Mouse (Mus musculus) neural tube, embryonic 12.5 days (tissue): ENCODE results near the gene Ubr3. TPM values are rescaled to one million over a fixed set of nuclear protein-coding genes. Genes with fewer than 3 reads are reported as not detected.
"Not testable (repeated sequence)": the region's sequence is repeated elsewhere in the genome, so short reads cannot be mapped to it uniquely, and the experiment has no call there.

Experiments used
- ATAC-seq: fragments of 200-750 bp; cut with Nextera tagmentation; 2 replicates; pipeline ENCODE4 v1.8.0; 2017; ENCODE audit warnings: low read depth, mild to moderate bottlenecking, moderate TSS enrichment, moderate library complexity; ENCODE audit not compliant: low FRiP score
- H3K27ac ChIP-seq: fragments of 300-500 bp; sonication (generic); 2 replicates; pipeline ENCODE4 v1.5.1; 2016
- H3K27me3 ChIP-seq: fragments of 300-500 bp; sonication (generic); replicated peaks from 2 replicates; pipeline ENCODE4 v1.6.1; 2016; ENCODE audit warnings: mild to moderate bottlenecking
- H3K36me3 ChIP-seq: fragments of 300-500 bp; sonication (generic); 2 replicates; pipeline ENCODE4 v1.6.1; 2016; ENCODE audit warnings: mild to moderate bottlenecking
- H3K4me1 ChIP-seq: fragments of 300-500 bp; sonication (generic); 2 replicates; pipeline ENCODE4 v1.6.1; 2016
- H3K4me2 ChIP-seq: fragments of 300-500 bp; sonication (generic); replicated peaks from 2 replicates; pipeline ENCODE4 v1.6.1; 2016; ENCODE audit warnings: mild to moderate bottlenecking
- H3K4me3 ChIP-seq: fragments of 300-500 bp; sonication (generic); 2 replicates; pipeline ENCODE4 v1.5.1; 2016
- H3K9ac ChIP-seq: fragments of 300-500 bp; sonication (generic); 2 replicates; pipeline ENCODE4 v1.6.1; 2016; ENCODE audit warnings: mild to moderate bottlenecking
- H3K9me3 ChIP-seq: fragments of 300-500 bp; sonication (generic); 2 replicates; pipeline ENCODE4 v1.6.1; 2016; ENCODE audit warnings: mild to moderate bottlenecking
- WGBS: fragments of 180-500 bp; shearing (Covaris S2); methylation state at CpG from one replicate; pipeline ENCODE4 v1.1.7; 2016; 5-methylcytosine and 5-hydroxymethylcytosine counted together
- polyA plus RNA-seq: library from polyadenylated mRNA; unstranded; fragments of >200 nt; fragmentation: Nextera tagmentation; extraction: Ambion mirVana; gene quantifications from 2 replicates; pipeline ENCODE4 v1.2.1, GENCODE M21; 2016

Gene Ubr3
- polyA plus RNA-seq, 1 experiment from 2014 or later, result 22.6 TPM

DNA sequence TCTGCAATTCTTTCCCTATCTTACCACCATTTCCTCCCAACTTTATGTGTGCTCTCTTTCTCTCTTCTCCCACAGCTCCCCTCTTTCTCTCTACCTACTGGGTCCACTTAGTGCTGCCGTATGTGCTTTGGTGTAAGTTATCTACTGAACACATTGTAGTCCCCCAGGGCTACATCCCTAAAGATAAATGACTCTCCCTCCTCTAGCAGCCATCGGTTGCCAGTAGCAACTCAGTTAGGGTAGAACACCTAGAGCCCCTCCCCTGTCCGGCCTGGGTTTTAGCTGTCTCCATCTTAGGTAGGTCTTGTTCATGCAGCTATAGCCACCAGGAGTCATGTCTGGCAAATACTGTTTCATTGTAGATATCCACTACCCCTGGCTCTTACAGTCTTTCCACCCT, 27.9 kb downstream of the Ubr3 start:
- H3K27ac ChIP-seq, result no peak overlapping the region
- ATAC-seq, result no peak
- H3K9me3 ChIP-seq, result no peaks in the 10 kb centered on the region
- WGBS, result 77% methylated on average over 3 of the region's 3 CpGs
- no peaks in the 10 kb centered on the region for H3K4me1 ChIP-seq
- no peak overlapping the region for H3K9ac ChIP-seq
- no peaks in the 10 kb centered on the region for H3K27me3 ChIP-seq
- H3K36me3 ChIP-seq, result peaks cover 23% of the 10 kb centered on the region
- H3K4me2 ChIP-seq, result no peak overlapping the region
- H3K4me3 ChIP-seq, result no peak overlapping the region

DNA sequence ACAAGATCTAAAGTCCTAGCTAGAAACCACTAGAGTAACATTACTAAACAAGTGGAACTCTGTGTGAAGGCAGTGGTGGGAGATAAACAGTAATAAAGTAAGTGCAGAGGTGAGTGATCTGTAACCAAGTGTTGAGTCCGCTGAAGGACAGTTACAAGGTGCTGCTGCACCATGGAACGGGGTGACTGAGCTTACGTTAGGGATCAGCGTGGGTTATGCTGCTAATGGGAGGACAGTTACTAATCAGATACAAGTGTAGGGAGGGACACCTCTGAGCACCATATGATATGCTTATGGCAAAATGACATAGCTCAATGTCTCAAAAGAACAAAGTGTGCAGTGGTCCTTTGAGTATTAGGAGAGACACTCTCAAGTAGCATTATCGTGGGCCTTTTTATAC, 39.3 kb downstream of the Ubr3 start:
- no peaks in the 10 kb centered on the region for H3K9me3 ChIP-seq
- H3K27me3 ChIP-seq, result no peaks in the 10 kb centered on the region
- peaks cover 24% of the 10 kb centered on the region for H3K36me3 ChIP-seq
- ATAC-seq, result no peak
- H3K27ac ChIP-seq, result no peak overlapping the region
- WGBS, result 97% methylated on average over 5 of the region's 5 CpGs
- H3K4me1 ChIP-seq, result no peaks in the 10 kb centered on the region
- no peak overlapping the region for H3K4me2 ChIP-seq
- no peak overlapping the region for H3K9ac ChIP-seq
- no peak overlapping the region for H3K4me3 ChIP-seq

DNA sequence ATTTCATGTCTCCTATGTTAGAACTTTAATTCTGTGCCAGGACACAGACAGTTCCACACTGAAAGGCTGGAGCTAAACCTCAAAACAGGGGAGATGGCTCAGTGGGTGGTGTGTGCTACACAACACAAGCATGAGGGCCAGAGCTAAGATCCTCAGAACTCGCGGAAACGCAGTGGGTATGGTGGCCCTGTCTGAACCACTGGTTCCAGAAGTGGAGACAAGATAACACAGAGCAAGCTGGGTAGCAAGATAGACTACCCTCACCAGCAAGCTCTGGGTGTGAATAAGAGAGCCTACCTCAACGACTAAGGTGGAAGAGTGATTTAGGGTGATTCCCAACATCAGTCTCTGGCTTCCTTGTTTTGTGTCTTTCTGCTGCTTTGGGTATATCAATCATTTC, 42.2 kb downstream of the Ubr3 start:
- Histone ChIP-seq H3K36me3 (peaks cover 24% of the 10 kb centered on the region), H3K27ac (no peak overlapping the region), H3K9me3 (no peaks in the 10 kb centered on the region), H3K27me3 (no peaks in the 10 kb centered on the region), H3K4me1 (no peaks in the 10 kb centered on the region), H3K9ac (no peak overlapping the region), H3K4me3 (no peak overlapping the region), H3K4me2 (no peak overlapping the region)
- 89% methylated on average over 4 of the region's 4 CpGs for WGBS
- ATAC-seq, result no peak

DNA sequence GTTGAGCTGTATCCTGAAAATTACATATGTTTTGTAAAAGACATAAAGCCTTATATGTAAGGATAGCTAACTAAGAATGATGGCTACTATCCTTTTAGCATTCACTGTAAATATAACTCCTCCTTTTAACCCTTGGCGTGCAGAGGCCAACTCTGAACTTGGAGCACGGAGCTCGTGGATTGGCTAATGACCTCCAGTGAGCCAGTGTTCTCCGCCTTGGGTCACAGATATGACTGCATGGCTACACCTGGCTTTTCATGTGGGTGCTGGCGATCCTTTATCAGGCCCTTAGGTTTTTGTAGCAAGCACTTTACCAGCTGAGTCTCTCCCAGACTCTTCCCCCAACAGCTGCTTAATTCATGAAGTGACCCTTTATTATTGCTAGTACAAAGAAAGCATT, 42.6 kb downstream of the Ubr3 start:
- no peak overlapping the region for H3K4me2 ChIP-seq

DNA sequence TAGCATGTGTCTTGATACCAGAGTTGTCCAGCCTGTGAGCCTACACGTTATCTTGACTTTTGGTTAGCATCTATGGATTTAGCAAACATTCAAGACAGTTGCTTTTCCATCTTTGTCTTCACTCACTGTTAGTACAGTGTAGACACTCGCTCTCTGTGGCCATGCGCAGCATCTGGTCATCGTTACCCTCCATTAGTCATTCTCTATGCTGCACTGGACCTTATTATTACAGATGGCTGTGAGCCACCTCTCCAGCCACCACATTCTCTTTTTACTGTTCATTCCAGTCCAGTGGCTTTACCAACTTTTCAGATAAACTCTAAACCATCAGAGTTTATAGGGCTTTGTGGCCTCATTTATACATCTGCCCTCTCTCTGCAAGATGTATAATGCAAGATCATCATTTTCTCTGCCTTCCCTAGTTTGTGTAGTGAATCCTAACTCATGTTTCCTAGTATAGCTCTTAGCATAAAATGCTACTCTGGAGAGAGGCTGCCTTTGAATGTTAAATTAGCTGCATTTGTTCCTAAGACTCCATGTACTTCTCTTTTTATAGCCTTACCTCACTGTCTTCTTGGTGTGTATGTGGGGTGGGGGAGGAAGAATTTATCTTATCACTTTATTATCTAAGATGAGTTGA, 44.5 kb downstream of the Ubr3 start:
- no peak for ATAC-seq
- Histone ChIP-seq H3K36me3 (peaks cover 13% of the 10 kb centered on the region), H3K4me2 (no peak overlapping the region), H3K9ac (no peak overlapping the region), H3K27me3 (no peaks in the 10 kb centered on the region), H3K27ac (no peak overlapping the region), H3K9me3 (no peaks in the 10 kb centered on the region), H3K4me1 (no peaks in the 10 kb centered on the region), H3K4me3 (no peak overlapping the region)
- WGBS, result 75% methylated on average over 4 of the region's 4 CpGs

More for the DNA sequence above, 42.6 kb downstream of the Ubr3 start:
- Histone ChIP-seq H3K36me3 (peaks cover 24% of the 10 kb centered on the region), H3K4me3 (no peak overlapping the region), H3K27ac (no peak overlapping the region), H3K9me3 (no peaks in the 10 kb centered on the region), H3K9ac (no peak overlapping the region), H3K27me3 (no peaks in the 10 kb centered on the region), H3K4me1 (no peaks in the 10 kb centered on the region)
- ATAC-seq, result no peak
- WGBS, result 91% methylated on average over 5 of the region's 5 CpGs

DNA sequence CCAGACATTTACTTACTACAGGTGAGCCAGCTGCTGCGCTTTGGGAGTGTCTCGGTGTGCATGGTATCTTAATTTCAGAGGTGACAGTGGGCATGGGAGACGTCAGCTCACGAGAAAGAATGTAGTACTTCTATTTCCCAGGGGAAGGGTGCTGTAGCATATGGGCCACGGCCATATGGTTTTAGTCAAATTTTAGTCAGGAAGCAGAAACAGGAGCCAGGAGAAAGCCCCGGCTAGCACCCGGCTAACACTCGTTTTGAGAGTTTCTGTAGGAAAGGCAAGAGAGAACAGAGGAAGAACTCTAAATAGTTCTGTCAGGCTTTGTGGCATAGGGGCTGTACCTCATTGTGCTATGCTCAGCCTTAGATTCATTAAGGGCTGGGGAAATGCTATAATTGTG, 55.8 kb downstream of the Ubr3 start:
- Histone ChIP-seq H3K4me2 (no peak overlapping the region), H3K4me3 (no peak overlapping the region), H3K27me3 (no peaks in the 10 kb centered on the region), H3K27ac (no peak overlapping the region), H3K9me3 (no peaks in the 10 kb centered on the region), H3K4me1 (no peaks in the 10 kb centered on the region), H3K36me3 (peaks cover 40% of the 10 kb centered on the region), H3K9ac (no peak overlapping the region)
- ATAC-seq, result no peak
- WGBS, result 88% methylated on average over 8 of the region's 8 CpGs

DNA sequence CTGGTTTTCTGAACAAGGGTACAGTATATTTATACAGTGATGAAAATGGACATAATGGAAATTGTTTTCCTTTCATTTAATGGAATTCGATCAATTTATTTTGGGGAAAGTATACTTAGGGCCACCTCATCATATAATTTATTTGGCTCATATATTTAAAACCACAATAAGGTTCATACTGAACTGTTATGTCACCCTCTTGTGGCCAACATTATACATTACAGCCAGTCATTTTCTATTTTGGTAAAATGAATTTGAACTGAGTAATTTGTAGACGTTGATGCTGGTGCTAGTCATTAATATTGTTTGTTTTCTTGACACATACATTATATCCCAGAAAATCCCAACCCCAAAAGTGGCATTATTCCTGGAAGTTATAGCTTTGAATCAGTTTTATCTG, 58.6 kb downstream of the Ubr3 start:
- H3K9ac ChIP-seq, result no peak overlapping the region
- no peak overlapping the region for H3K4me3 ChIP-seq
- no peak overlapping the region for H3K4me2 ChIP-seq
- no peaks in the 10 kb centered on the region for H3K4me1 ChIP-seq
- no peaks in the 10 kb centered on the region for H3K9me3 ChIP-seq
- no peaks in the 10 kb centered on the region for H3K27me3 ChIP-seq
- no peak for ATAC-seq
- no peak overlapping the region for H3K27ac ChIP-seq
- WGBS, result 72% methylated on average over 2 of the region's 2 CpGs
- peaks cover 28% of the 10 kb centered on the region for H3K36me3 ChIP-seq

DNA sequence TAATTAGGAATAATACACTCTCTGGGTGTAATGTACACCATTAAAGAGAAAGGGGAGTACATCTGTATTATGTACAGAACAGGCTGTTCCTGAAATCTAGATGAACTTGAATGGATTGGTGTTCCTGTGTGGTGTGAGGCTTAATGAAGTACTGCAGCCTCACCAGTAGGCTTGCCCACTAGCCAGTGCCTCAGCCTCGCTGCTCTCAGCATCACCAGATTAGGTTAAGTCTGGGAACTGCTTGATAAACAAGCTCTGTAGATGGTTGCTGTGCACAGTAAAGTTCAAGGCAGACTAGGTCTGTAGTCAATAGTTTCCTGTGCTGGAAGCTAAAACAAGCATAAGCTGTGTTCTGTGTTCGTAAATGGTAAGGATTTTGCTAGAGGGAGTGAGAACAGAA, 60.6 kb downstream of the Ubr3 start:
- H3K4me2 ChIP-seq, result no peak overlapping the region
- 92% methylated on average over 2 of the region's 2 CpGs for WGBS
- no peak for ATAC-seq
- no peaks in the 10 kb centered on the region for H3K4me1 ChIP-seq
- no peaks in the 10 kb centered on the region for H3K9me3 ChIP-seq
- no peak overlapping the region for H3K4me3 ChIP-seq
- H3K36me3 ChIP-seq, result peaks cover 40% of the 10 kb centered on the region
- no peak overlapping the region for H3K27ac ChIP-seq
- no peaks in the 10 kb centered on the region for H3K27me3 ChIP-seq
- H3K9ac ChIP-seq, result no peak overlapping the region

DNA sequence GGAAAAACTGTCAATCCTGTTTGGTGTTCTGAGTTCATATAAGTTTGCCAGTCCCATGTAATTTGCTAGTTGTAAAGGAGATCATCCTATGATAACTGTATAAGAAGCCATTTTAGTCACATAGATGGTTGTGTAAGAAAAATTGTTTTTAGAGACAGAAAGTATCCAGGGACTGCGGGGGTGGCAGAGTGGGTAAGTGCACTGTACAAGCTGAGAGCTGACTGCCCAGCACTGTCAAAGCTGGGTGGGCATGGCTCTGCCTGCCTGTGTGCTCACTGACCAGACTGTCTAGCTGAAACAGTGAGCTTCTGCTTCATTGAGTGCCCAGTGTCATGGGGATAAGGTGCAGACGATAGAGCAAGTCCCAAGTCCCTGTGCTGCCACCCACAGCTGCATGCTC, 77.8 kb downstream of the Ubr3 start:
- no peak overlapping the region for H3K27ac ChIP-seq
- H3K9me3 ChIP-seq, result no peaks in the 10 kb centered on the region
- no peak overlapping the region for H3K4me3 ChIP-seq
- H3K36me3 ChIP-seq, result peaks cover 40% of the 10 kb centered on the region
- no peak overlapping the region for H3K4me2 ChIP-seq
- H3K27me3 ChIP-seq, result no peaks in the 10 kb centered on the region
- no peak for ATAC-seq
- no peak overlapping the region for H3K9ac ChIP-seq
- 80% methylated on average over 2 of the region's 2 CpGs for WGBS
- H3K4me1 ChIP-seq, result no peaks in the 10 kb centered on the region

DNA sequence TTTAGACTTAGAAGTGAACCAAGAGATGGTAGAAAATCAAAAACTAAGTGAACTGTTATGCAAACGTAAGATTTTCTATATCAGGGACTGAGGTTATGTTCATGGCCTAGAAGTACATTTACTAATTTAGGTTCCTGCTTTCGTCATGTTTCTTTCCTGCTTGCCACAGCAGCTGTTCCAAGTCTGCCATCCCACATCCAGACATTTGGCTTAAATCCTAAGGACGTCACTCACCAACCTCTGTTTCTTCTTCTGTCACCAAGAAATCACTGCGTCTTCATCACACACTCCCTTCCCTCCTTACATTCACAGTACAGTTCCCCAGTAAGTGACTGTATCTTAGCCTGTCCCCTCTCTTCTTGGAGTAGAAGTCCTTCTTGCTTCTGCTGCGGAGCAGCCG, 92.2 kb downstream of the Ubr3 start:
- peaks cover 38% of the 10 kb centered on the region for H3K36me3 ChIP-seq
- no peak overlapping the region for H3K9ac ChIP-seq
- no peaks in the 10 kb centered on the region for H3K27me3 ChIP-seq
- H3K27ac ChIP-seq, result no peak overlapping the region
- H3K9me3 ChIP-seq, result no peaks in the 10 kb centered on the region
- H3K4me1 ChIP-seq, result no peaks in the 10 kb centered on the region
- H3K4me2 ChIP-seq, result no peak overlapping the region
- 94% methylated on average over 6 of the region's 6 CpGs for WGBS
- ATAC-seq, result no peak
- H3K4me3 ChIP-seq, result no peak overlapping the region

DNA sequence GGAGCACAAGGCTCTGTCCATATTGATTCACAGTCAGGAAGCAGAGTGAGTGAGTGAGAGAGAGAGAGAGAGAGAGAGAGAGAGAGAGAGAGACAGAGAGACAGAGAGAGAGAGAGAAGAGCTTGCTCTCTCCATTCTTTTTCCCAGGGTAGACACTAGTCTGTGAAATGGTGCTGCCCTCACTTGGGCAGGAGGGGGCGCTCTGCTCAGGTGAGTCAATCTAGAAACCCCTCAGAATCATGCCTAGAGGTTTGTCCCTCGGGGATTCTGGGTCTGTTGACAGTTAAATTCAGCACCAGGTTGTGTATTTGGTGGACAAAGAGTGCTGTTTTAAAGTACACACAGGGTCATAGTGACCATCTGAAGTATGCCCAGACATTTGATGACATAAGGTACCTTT, 93.6 kb downstream of the Ubr3 start:
- ATAC-seq, result no peak
- H3K27me3 ChIP-seq, result no peaks in the 10 kb centered on the region
- WGBS, result 56% methylated on average over 2 of the region's 2 CpGs
- H3K27ac ChIP-seq, result no peak overlapping the region
- H3K36me3 ChIP-seq, result peaks cover 41% of the 10 kb centered on the region
- H3K4me2 ChIP-seq, result no peak overlapping the region
- no peak overlapping the region for H3K9ac ChIP-seq
- no peaks in the 10 kb centered on the region for H3K9me3 ChIP-seq
- no peaks in the 10 kb centered on the region for H3K4me1 ChIP-seq
- no peak overlapping the region for H3K4me3 ChIP-seq

DNA sequence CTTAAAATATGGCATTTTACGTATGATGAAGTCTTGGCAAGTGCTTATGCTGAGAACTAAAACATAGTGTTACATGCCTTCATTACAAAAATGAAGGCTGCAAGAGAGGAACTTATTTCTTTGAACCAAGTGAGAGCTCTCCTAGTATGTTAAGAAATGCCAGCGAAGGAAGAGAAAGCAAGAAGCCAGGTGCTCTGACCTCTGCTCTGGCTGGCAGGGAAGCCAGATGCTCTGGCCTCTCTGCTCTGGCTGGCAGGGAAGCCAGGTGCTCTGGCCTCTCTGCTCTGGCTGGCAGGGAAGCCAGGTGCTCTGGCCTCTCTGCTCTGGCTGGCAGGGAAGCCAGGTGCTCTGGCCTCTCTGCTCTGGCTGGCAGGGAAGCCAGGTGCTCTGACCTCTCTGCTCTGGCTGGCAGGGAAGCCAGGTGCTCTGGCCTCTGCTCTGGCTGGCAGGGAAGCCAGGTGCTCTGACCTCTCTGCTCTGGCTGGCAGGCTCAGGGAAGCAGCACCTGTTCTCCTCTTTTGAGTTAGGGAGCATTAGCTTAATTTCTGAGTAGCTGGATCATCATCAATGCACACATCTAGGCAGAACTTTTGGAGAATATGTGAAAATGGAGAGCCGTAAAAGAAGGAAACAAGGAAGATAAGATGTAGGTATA, 97.2 kb downstream of the Ubr3 start:
- H3K4me2 ChIP-seq, H3K4me1 ChIP-seq, H3K4me3 ChIP-seq, H3K9ac ChIP-seq, ATAC-seq, H3K27me3 ChIP-seq, H3K27ac ChIP-seq, H3K9me3 ChIP-seq: not testable (repeated sequence)
- peaks cover 44% of the 10 kb centered on the region for H3K36me3 ChIP-seq
- 96% methylated on average over 3 of the region's 3 CpGs for WGBS

DNA sequence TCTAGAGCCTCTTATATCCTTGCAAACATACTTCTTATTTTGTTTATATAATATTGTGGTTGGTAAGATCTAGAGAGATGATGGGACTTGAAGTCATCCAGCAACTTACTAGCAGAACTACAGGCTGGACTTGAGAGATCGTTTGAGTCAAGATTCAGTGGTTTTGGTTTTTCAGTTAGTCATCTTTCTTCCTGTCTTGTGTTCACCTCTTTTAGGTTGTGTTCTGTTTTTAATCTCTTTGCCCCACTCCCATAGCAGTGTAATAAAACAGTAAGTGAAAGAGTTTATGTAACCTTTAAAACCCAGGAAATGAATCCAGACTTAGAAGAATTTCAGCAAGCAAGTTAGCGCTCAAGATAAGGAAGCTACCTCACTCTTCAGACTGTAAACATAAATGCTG, 97.7 kb downstream of the Ubr3 start:
- no peaks in the 10 kb centered on the region for H3K27me3 ChIP-seq
- H3K36me3 ChIP-seq, result peaks cover 39% of the 10 kb centered on the region
- H3K4me3 ChIP-seq, result no peak overlapping the region
- no peak overlapping the region for H3K9ac ChIP-seq
- H3K27ac ChIP-seq, result no peak overlapping the region
- no peak overlapping the region for H3K4me2 ChIP-seq
- WGBS, result 86% methylated on average over 2 of the region's 2 CpGs
- ATAC-seq, result no peak
- H3K9me3 ChIP-seq, result no peaks in the 10 kb centered on the region
- no peaks in the 10 kb centered on the region for H3K4me1 ChIP-seq
